Mouse (Mus musculus) ES-E14 (cell line): ENCODE measurements at regions not wholly inside any gene's neighbourhood (a gene's known extent, or its start where the extent isn't known, plus 50 kb on each side); places are given as distances from the start of the nearest gene placed in this dataset.

Experiments used
- DNase-seq: peaks from one replicate; pipeline ENCODE4 v3.0.0-alpha.2; 2013; ENCODE audit warnings: low read depth, low spot score
- H3K27ac ChIP-seq: 2 replicates; pipeline ENCODE4 v1.5.1; 2012; ENCODE audit warnings: low read depth, mild to moderate bottlenecking, low read length, moderate library complexity, mixed read lengths; ENCODE audit not compliant: poor library complexity, insufficient read depth, severe bottlenecking
- H3K36me3 ChIP-seq: 2 replicates; pipeline ENCODE4 v1.6.1; 2012; ENCODE audit warnings: mild to moderate bottlenecking, low read length, moderate library complexity, mixed read lengths; ENCODE audit not compliant: control insufficient read depth, poor library complexity, insufficient read depth, severe bottlenecking
- H3K4me1 ChIP-seq, 2 experiments: fragments of 150-350 bp in 1 of 2; sonication (generic) in 1 of 2; 2 replicates each; pipeline ENCODE4 v1.6.1; 2012; ENCODE audit warnings: low read length in 2 of 2, mild to moderate bottlenecking in 1 of 2, mixed read lengths in 1 of 2; ENCODE audit not compliant: control insufficient read depth in 2 of 2, insufficient read depth in 2 of 2, poor library complexity in 1 of 2
- H3K4me3 ChIP-seq, 2 experiments: fragments of 150-350 bp in 1 of 2; sonication (generic) in 1 of 2; 2 replicates each; pipeline ENCODE4 v1.5.1; 2012; ENCODE audit warnings: low read length in 2 of 2, low read depth in 1 of 2, mild to moderate bottlenecking in 1 of 2, mixed read lengths in 1 of 2; ENCODE audit not compliant: insufficient read depth in 1 of 2, poor library complexity in 1 of 2, severe bottlenecking in 1 of 2
- H3K9ac ChIP-seq: 2 replicates; pipeline ENCODE4 v1.6.1; 2012; ENCODE audit warnings: low read depth, mild to moderate bottlenecking, low read length, mixed read lengths; ENCODE audit not compliant: poor library complexity, insufficient read depth, severe bottlenecking
- H3K9me3 ChIP-seq: fragments of 150-350 bp; sonication (generic); 2 replicates; pipeline ENCODE4 v1.6.1; 2012; ENCODE audit warnings: low read depth, mild to moderate bottlenecking, low read length; ENCODE audit not compliant: control insufficient read depth, insufficient read depth
- CHD2 ChIP-seq: IDR thresholded peaks from 2 replicates; pipeline ENCODE4 v1.6.1; 2014; ENCODE audit warnings: mild to moderate bottlenecking, low read depth, low read length, inconsistent platforms
- HCFC1 ChIP-seq: IDR thresholded peaks from 2 replicates; pipeline ENCODE4 v1.6.1; 2012; ENCODE audit warnings: low read length, inconsistent platforms, borderline replicate concordance; ENCODE audit not compliant: insufficient read depth
- MAFK ChIP-seq: IDR thresholded peaks from 2 replicates; pipeline ENCODE4 v1.6.1; 2014; ENCODE audit warnings: mild to moderate bottlenecking, low read depth, low read length, inconsistent platforms; ENCODE audit not compliant: insufficient read depth
- ZC3H11A ChIP-seq: IDR thresholded peaks from 2 replicates; pipeline ENCODE4 v1.6.1; 2012; ENCODE audit warnings: low read depth, mild to moderate bottlenecking, inconsistent platforms, low read length, borderline replicate concordance
- ZNF384 ChIP-seq: IDR thresholded peaks from 2 replicates; pipeline ENCODE4 v1.6.1; 2012; ENCODE audit warnings: low read depth, low read length, inconsistent platforms
- in situ Hi-C, 2 experiments: fragments of 600-800 bp; cut with MboI; formaldehyde crosslinking; loops; one replicate each; pipeline ENCODE4 v1.15.1; 2025; ENCODE audit warnings: low sequenced_read_pairs in 2 of 2, inconsistent platforms in 1 of 2; ENCODE audit not compliant: unreplicated experiment in 2 of 2

GRCm38 (mm10) chr5:133532678-133533077 is 566.8 kb upstream of the Castor2 start:
- DNase-seq, result peak; percentile 1
- in situ Hi-C loops, result no loop called here
- no peaks in the 10 kb centered on the region for H3K36me3 ChIP-seq
- H3K4me1 ChIP-seq, result no peaks in the 10 kb centered on the region
- H3K9me3 ChIP-seq, result no peaks in the 10 kb centered on the region
- no peak overlapping the region for H3K4me3 ChIP-seq
- TF ChIP-seq CHD2 (no peak), ZC3H11A (no peak)
- no peak overlapping the region for H3K27ac ChIP-seq
- no peak overlapping the region for H3K9ac ChIP-seq

DNA sequence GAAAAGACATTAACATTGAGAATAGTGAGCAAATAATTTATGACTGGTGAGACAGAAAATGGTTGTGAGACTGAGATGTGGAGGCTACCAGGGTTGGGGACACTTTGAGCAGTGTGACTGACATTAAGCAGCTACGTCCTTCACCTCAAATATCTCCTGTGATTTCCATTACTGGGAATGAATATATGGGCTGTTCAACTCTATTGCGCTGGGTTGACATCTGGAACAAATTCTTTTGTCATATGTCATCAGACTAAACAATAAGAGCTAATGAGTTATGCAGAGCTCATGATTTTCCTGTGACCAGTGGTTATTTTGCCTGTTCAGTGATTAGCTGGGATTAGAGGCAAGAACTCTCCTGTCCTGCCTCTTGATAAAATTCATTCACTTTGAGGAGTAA is 593.9 kb upstream of the Castor2 start:
- no peaks in the 10 kb centered on the region for H3K4me1 ChIP-seq
- in situ Hi-C loops, result no loop called here
- H3K27ac ChIP-seq, result no peak overlapping the region
- no peaks in the 10 kb centered on the region for H3K9me3 ChIP-seq
- no peaks in the 10 kb centered on the region for H3K36me3 ChIP-seq
- no peak for DNase-seq
- no peak overlapping the region for H3K4me3 ChIP-seq
- TF ChIP-seq ZNF384 (no peak), CHD2 (no peak), ZC3H11A (no peak), MAFK (no peak), HCFC1 (no peak)
- H3K9ac ChIP-seq, result no peak overlapping the region

DNA sequence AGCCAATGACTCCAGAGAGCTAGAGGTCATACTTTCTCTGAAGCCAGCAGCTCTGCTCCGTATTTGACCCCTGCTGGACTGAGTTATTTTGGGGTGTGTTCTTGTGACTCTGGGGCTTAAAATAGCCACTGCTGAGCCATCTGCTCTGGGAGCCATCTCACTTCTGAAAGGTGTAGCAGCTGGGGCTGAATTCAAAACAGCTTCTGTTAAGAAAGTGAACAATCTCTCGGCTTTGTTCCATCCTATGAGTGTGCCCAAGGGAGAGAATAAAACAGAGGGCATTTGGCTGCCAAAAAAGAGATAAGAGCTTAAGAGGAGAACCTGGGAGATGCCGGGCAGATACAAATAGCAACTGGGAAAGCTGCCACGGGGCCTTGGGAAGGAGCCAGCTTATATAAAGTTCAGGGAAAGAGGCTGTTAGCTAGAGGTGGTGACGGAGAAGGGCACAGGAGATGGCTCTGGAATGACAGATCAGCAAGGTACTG is 611.7 kb upstream of the Castor2 start:
- H3K9ac ChIP-seq, result no peak overlapping the region
- no peak overlapping the region for H3K4me3 ChIP-seq
- no peaks in the 10 kb centered on the region for H3K4me1 ChIP-seq
- DNase-seq, result no peak
- TF ChIP-seq ZNF384 (no peak), CHD2 (no peak), HCFC1 (no peak), MAFK (no peak), ZC3H11A (no peak)
- H3K27ac ChIP-seq, result no peak overlapping the region
- no peaks in the 10 kb centered on the region for H3K9me3 ChIP-seq
- H3K36me3 ChIP-seq, result no peaks in the 10 kb centered on the region
- in situ Hi-C loops, result loop anchor here in 1 of 2 experiments (25.0 kb wide), 1 partner anchor 299 kb away; no protein-coding TSS in a partner anchor

GRCm38 (mm10) chr5:133482291-133483086 is 617.0 kb upstream of the Castor2 start:
- Histone ChIP-seq H3K36me3 (no peaks in the 10 kb centered on the region), H3K9ac (no peak overlapping the region), H3K9me3 (no peaks in the 10 kb centered on the region), H3K4me1 (no peaks in the 10 kb centered on the region), H3K27ac (no peak overlapping the region), H3K4me3 (no peak overlapping the region)
- TF ChIP-seq ZC3H11A, result no peak
- TF ChIP-seq ZNF384, result no peak
- no peak for TF ChIP-seq MAFK
- no peak for TF ChIP-seq HCFC1
- TF ChIP-seq CHD2, result no peak
- in situ Hi-C loops, result loop anchor here in 1 of 2 experiments (25.0 kb wide), 1 partner anchor 305 kb away; no protein-coding TSS in a partner anchor
- DNase-seq, result no peak

DNA sequence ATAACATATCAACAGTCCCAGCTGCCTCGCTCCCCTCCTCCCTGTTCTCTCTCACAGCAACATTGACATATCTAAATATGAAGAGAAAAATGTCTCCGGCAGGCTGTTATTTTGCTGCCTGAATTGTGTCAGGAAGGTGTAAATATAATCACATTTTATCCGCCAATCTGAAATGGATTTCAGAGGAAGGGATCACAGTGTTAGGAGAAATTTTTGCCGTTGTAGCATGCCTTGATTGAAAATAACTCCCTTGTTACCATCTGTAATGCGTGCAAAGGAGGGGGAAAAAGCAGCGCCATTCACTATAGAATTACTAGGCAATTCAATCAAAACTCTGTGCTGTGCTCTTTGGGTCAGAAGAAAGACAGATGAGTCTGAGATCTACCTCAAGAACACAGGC is 620.3 kb upstream of the Castor2 start:
- no peak for TF ChIP-seq ZNF384
- no peak for TF ChIP-seq MAFK
- no peak for TF ChIP-seq ZC3H11A
- no peak for TF ChIP-seq CHD2
- no peak for TF ChIP-seq HCFC1
- in situ Hi-C loops, result loop anchor here in 1 of 2 experiments (25.0 kb wide), 1 partner anchor 308 kb away; no protein-coding TSS in a partner anchor

More for the DNA sequence above, 620.3 kb upstream of the Castor2 start:
- Histone ChIP-seq H3K9ac (no peak overlapping the region), H3K36me3 (no peaks in the 10 kb centered on the region), H3K27ac (no peak overlapping the region), H3K4me1 (no peaks in the 10 kb centered on the region), H3K9me3 (no peaks in the 10 kb centered on the region), H3K4me3 (no peak overlapping the region)
- no peak for DNase-seq
